Mouse (Mus musculus): ENCODE data around the gene Gm17018.
"Not testable (repeated sequence)": the region's sequence is repeated elsewhere in the genome, so short reads cannot be mapped to it uniquely, and the experiment has no call there.

Gm17018 gene

GRCm38 (mm10) chr19:45560153-45560890 lies at the start of gene Gm17018, which contains the start of gene Poll:
Gene Gm17018 (plus strand): TSS chr19:45560615.
Gene Poll (minus strand): TSS chr19:45560531.
- peak; percentile 83 for DNase-seq

GRCm38 (mm10) chr19:45510680-45511079 lies 49.7 kb upstream of the Gm17018 start:
- DNase-seq, result no peak

- no peak for DNase-seq
These were observed 49.0 kb upstream of the Gm17018 start for GRCm38 (mm10) chr19:45511406-45511805.

GRCm38 (mm10) chr19:45515341-45515740 lies 45.1 kb upstream of the Gm17018 start:
- DNase-seq, result no peak

- DNase-seq, result no peak
These were observed 44.2 kb upstream of the Gm17018 start for GRCm38 (mm10) chr19:45516264-45516663.

- no peak for DNase-seq
These were observed 33.0 kb upstream of the Gm17018 start for GRCm38 (mm10) chr19:45527382-45527781.

GRCm38 (mm10) chr19:45527931-45528534 lies 32.4 kb upstream of the Gm17018 start:
- no peak for DNase-seq

- DNase-seq, result no peak
These were observed 31.1 kb upstream of the Gm17018 start for GRCm38 (mm10) chr19:45529294-45529693.

GRCm38 (mm10) chr19:45530200-45530995 lies 30.0 kb upstream of the Gm17018 start:
- DNase-seq, result no peak

- DNase-seq, result no peak
These were observed 28.9 kb upstream of the Gm17018 start for GRCm38 (mm10) chr19:45531554-45531953.

GRCm38 (mm10) chr19:45533617-45534016 lies 26.8 kb upstream of the Gm17018 start:
- no peak for DNase-seq

GRCm38 (mm10) chr19:45535214-45535735 lies 25.1 kb upstream of the Gm17018 start:
- no peak for DNase-seq

- DNase-seq, result no peak
These were observed 24.5 kb upstream of the Gm17018 start for GRCm38 (mm10) chr19:45535929-45536328.

- DNase-seq, result no peak
These were observed 22.9 kb upstream of the Gm17018 start for GRCm38 (mm10) chr19:45537505-45537904.

- no peak for DNase-seq
These were observed 19.6 kb upstream of the Gm17018 start for GRCm38 (mm10) chr19:45540657-45541408.

- DNase-seq, result no peak
These were observed 18.9 kb upstream of the Gm17018 start for GRCm38 (mm10) chr19:45541409-45542041.

GRCm38 (mm10) chr19:45542061-45542460 lies 18.4 kb upstream of the Gm17018 start:
- DNase-seq, result no peak

- no peak for DNase-seq
These were observed 16.1 kb upstream of the Gm17018 start for GRCm38 (mm10) chr19:45544152-45544924.

GRCm38 (mm10) chr19:45544925-45545321 lies 15.5 kb upstream of the Gm17018 start:
- DNase-seq, result peak; percentile 68

GRCm38 (mm10) chr19:45548196-45548595 lies 12.2 kb upstream of the Gm17018 start:
- DNase-seq, result not testable (repeated sequence)
